Mouse (Mus musculus): ENCODE measurements around the gene Glyatl3. TPM values are rescaled to one million over a fixed set of nuclear protein-coding genes. Genes with fewer than 3 reads are reported as not detected.

The Glyatl3 gene
- not detected in 2 replicates for polyA plus RNA-seq (2014; fragmentation: Nextera tagmentation; extraction: Ambion mirVana)

- WGBS: 97% methylated on average over 2 of the region's 2 CpGs
- Histone ChIP-seq H3K27me3 (ENCODE audit: control insufficient read depth, insufficient read depth, low read length) (no peaks in the 10 kb centered on the region), H3K4me1 (ENCODE audit: control insufficient read depth, insufficient read depth, low read length) (no peaks in the 10 kb centered on the region), H3K4me3 (ENCODE audit: low read depth, low read length) (no peak within 1 kb of the TSS), H3K9ac (replicated peaks; ENCODE audit: low read depth, low read length) (no peak within 1 kb of the TSS), H3K27ac (ENCODE audit: low read length) (no peak within 1 kb of the TSS), H3K9me3 (ENCODE audit: control insufficient read depth, low read depth, low read length) (no peaks in the 10 kb centered on the region), H3K4me2 (replicated peaks; ENCODE audit: low read depth, low read length) (no peak within 1 kb of the TSS), H3K36me3 (ENCODE audit: control insufficient read depth, insufficient read depth, low read length) (no peaks in the 10 kb centered on the region)
- no peak for ATAC-seq (ENCODE audit: insufficient number of reproducible peaks, insufficient read depth, low FRiP score, low read depth)
Observed at GRCm38 (mm10) chr17:40914250-40914649, at the start of gene Glyatl3. TSS of gene Glyatl3 (minus strand) at chr17:40914350.

GRCm38 (mm10) chr17:40948518-40948917 is 34.4 kb upstream of the Glyatl3 start:
- H3K9ac ChIP-seq (replicated peaks; ENCODE audit: low read depth, low read length): no peak overlapping the region
- no peaks in the 10 kb centered on the region for H3K4me1 ChIP-seq (ENCODE audit: control insufficient read depth, insufficient read depth, low read length)
- H3K36me3 ChIP-seq (ENCODE audit: control insufficient read depth, insufficient read depth, low read length): peaks cover 10% of the 10 kb centered on the region
- no peaks in the 10 kb centered on the region for H3K27me3 ChIP-seq (ENCODE audit: control insufficient read depth, insufficient read depth, low read length)
- no peak for ATAC-seq (ENCODE audit: insufficient number of reproducible peaks, insufficient read depth, low FRiP score, low read depth)
- WGBS: 87% methylated on average over 3 of the region's 3 CpGs
- H3K4me3 ChIP-seq (ENCODE audit: low read depth, low read length): no peak overlapping the region
- H3K9me3 ChIP-seq (ENCODE audit: control insufficient read depth, low read depth, low read length): no peaks in the 10 kb centered on the region
- no peak overlapping the region for H3K27ac ChIP-seq (ENCODE audit: low read length)
- no peak overlapping the region for H3K4me2 ChIP-seq (replicated peaks; ENCODE audit: low read depth, low read length)

DNA sequence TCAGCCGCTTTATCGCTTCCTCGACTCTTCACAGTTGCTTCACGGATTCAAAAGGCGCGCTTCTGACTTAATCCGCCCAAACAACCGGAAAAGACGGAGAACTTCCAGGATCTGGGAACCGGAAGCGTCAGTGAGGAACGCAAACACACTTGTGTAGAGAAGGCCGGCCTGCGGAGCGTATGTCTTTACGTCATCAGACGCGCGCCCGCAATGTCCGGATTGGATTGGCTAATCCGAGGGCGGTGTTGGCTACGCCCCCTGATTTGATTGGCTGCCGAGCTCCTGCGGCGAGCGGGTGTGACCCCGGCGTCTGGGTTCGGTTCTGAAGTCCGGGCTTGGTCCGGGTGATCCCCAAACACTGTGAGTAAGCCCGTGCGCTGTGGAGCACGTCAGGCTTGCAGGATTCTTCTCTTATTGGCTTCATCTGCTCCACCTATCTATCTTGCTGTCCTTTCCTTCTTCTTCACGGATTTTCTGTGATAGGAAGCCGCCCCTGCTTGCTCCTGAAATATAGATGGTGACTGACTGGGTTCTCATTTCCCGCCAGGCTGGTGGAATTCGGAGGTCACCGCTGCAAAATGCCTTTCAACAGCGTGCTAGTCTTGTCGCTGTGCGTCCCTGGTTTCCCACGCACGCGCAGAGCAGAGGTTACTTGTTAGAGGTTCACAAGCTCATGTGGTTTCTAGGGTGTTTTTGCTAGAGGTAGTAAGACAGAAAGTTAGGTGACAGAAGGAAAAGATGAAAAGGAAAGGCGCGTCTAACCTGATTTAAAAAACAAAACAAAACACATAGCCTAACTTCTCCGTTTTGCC is 20.5 kb upstream of the Glyatl3 start, which contains the start of the genes Mut and Cenpq:
Gene Mut, plus strand, starts transcription at position 266 of the 812 bp plus-strand sequence.
Gene Cenpq, minus strand, starts transcription at position 628 of the 812 bp plus-strand sequence.
- H3K36me3 ChIP-seq (ENCODE audit: control insufficient read depth, insufficient read depth, low read length): no peaks in the 10 kb centered on the region; the same call in 1 of the 2 replicates
- peaks cover 4% of the 10 kb centered on the region; the same call in 1 of the 2 replicates for H3K4me1 ChIP-seq (ENCODE audit: control insufficient read depth, insufficient read depth, low read length)
- under 1% methylated on average over 50 of the region's 50 CpGs for WGBS
- peak; percentile 100 for ATAC-seq (ENCODE audit: insufficient number of reproducible peaks, insufficient read depth, low FRiP score, low read depth)
- H3K9me3 ChIP-seq (ENCODE audit: control insufficient read depth, low read depth, low read length): no peaks in the 10 kb centered on the region
- no peaks in the 10 kb centered on the region for H3K27me3 ChIP-seq (ENCODE audit: control insufficient read depth, insufficient read depth, low read length)
- peak within 1 kb of the TSS; percentile 31 for H3K9ac ChIP-seq (replicated peaks; ENCODE audit: low read depth, low read length)
- peak within 1 kb of the TSS; percentile 89 for H3K27ac ChIP-seq (ENCODE audit: low read length)
- peak within 1 kb of the TSS; percentile 66 for H3K4me3 ChIP-seq (ENCODE audit: low read depth, low read length)
- peak within 1 kb of the TSS; percentile 45 for H3K4me2 ChIP-seq (replicated peaks; ENCODE audit: low read depth, low read length)

- H3K36me3 ChIP-seq (ENCODE audit: control insufficient read depth, insufficient read depth, low read length): peaks cover 5% of the 10 kb centered on the region
- H3K4me2 ChIP-seq (replicated peaks; ENCODE audit: low read depth, low read length): peak overlapping the region; percentile 45
- H3K9me3 ChIP-seq (ENCODE audit: control insufficient read depth, low read depth, low read length): no peaks in the 10 kb centered on the region
- H3K27ac ChIP-seq (ENCODE audit: low read length): no peak overlapping the region
- peak overlapping the region; percentile 66 for H3K4me3 ChIP-seq (ENCODE audit: low read depth, low read length)
- H3K9ac ChIP-seq (replicated peaks; ENCODE audit: low read depth, low read length): peak overlapping the region; percentile 18
- no peaks in the 10 kb centered on the region for H3K27me3 ChIP-seq (ENCODE audit: control insufficient read depth, insufficient read depth, low read length)
- peak; percentile 42 for ATAC-seq (ENCODE audit: insufficient number of reproducible peaks, insufficient read depth, low FRiP score, low read depth)
- 1% methylated on average over 14 of the region's 14 CpGs for WGBS
- H3K4me1 ChIP-seq (ENCODE audit: control insufficient read depth, insufficient read depth, low read length): peaks cover 4% of the 10 kb centered on the region; the same call in 1 of the 2 replicates
Observed at GRCm38 (mm10) chr17:40933985-40934384, 19.8 kb upstream of the Glyatl3 start.

GRCm38 (mm10) chr17:40915499-40915898 is 1.3 kb upstream of the Glyatl3 start:
- Histone ChIP-seq H3K27ac (ENCODE audit: low read length) (no peak overlapping the region), H3K9me3 (ENCODE audit: control insufficient read depth, low read depth, low read length) (no peaks in the 10 kb centered on the region), H3K4me1 (ENCODE audit: control insufficient read depth, insufficient read depth, low read length) (no peaks in the 10 kb centered on the region), H3K4me3 (ENCODE audit: low read depth, low read length) (no peak overlapping the region), H3K4me2 (replicated peaks; ENCODE audit: low read depth, low read length) (no peak overlapping the region), H3K36me3 (ENCODE audit: control insufficient read depth, insufficient read depth, low read length) (no peaks in the 10 kb centered on the region), H3K27me3 (ENCODE audit: control insufficient read depth, insufficient read depth, low read length) (no peaks in the 10 kb centered on the region), H3K9ac (replicated peaks; ENCODE audit: low read depth, low read length) (no peak overlapping the region)
- WGBS: 98% methylated on average over 1 of the region's 2 CpGs
- ATAC-seq (ENCODE audit: insufficient number of reproducible peaks, insufficient read depth, low FRiP score, low read depth): no peak

GRCm38 (mm10) chr17:40904721-40905154 is 9.4 kb downstream of the Glyatl3 start:
- Histone ChIP-seq H3K27me3 (ENCODE audit: control insufficient read depth, insufficient read depth, low read length) (no peaks in the 10 kb centered on the region), H3K9me3 (ENCODE audit: control insufficient read depth, low read depth, low read length) (no peaks in the 10 kb centered on the region), H3K4me3 (ENCODE audit: low read depth, low read length) (no peak overlapping the region), H3K36me3 (ENCODE audit: control insufficient read depth, insufficient read depth, low read length) (no peaks in the 10 kb centered on the region), H3K4me2 (replicated peaks; ENCODE audit: low read depth, low read length) (peak overlapping the region; percentile 26), H3K4me1 (ENCODE audit: control insufficient read depth, insufficient read depth, low read length) (peaks cover 4% of the 10 kb centered on the region; the same call in 1 of the 2 replicates), H3K9ac (replicated peaks; ENCODE audit: low read depth, low read length) (no peak overlapping the region), H3K27ac (ENCODE audit: low read length) (no peak overlapping the region)
- WGBS: 4% methylated on average over 14 of the region's 14 CpGs
- no peak for ATAC-seq (ENCODE audit: insufficient number of reproducible peaks, insufficient read depth, low FRiP score, low read depth)

GRCm38 (mm10) chr17:40904056-40904597 is 10.0 kb downstream of the Glyatl3 start:
- H3K27me3 ChIP-seq (ENCODE audit: control insufficient read depth, insufficient read depth, low read length): no peaks in the 10 kb centered on the region
- ATAC-seq (ENCODE audit: insufficient number of reproducible peaks, insufficient read depth, low FRiP score, low read depth): no peak
- no peak overlapping the region for H3K4me3 ChIP-seq (ENCODE audit: low read depth, low read length)
- H3K36me3 ChIP-seq (ENCODE audit: control insufficient read depth, insufficient read depth, low read length): no peaks in the 10 kb centered on the region
- H3K9me3 ChIP-seq (ENCODE audit: control insufficient read depth, low read depth, low read length): no peaks in the 10 kb centered on the region
- H3K27ac ChIP-seq (ENCODE audit: low read length): no peak overlapping the region
- no peak overlapping the region for H3K9ac ChIP-seq (replicated peaks; ENCODE audit: low read depth, low read length)
- 8% methylated on average over 10 of the region's 11 CpGs for WGBS
- H3K4me1 ChIP-seq (ENCODE audit: control insufficient read depth, insufficient read depth, low read length): peaks cover 4% of the 10 kb centered on the region; the same call in 1 of the 2 replicates
- H3K4me2 ChIP-seq (replicated peaks; ENCODE audit: low read depth, low read length): peak overlapping the region; percentile 26; the same call in 1 of the 2 replicates

DNA sequence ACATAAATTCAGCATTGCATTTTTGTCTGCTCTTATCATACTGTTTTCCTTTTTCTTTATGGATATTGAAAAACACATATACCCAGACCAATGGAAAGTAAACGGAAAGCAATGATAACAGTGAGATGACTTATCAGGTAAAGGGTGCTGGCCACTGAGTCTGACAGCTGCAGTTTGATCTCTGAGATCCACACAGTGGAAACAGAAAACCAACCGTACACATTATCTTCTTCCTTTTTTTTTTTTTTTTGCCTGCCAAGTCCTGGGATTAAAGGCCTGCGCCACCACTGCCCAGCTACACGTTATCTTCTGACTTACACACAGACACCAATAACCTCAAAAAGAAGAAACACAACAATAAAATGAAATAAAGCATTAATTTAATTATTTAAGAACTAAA is 10.8 kb downstream of the Glyatl3 start:
- H3K4me3 ChIP-seq (ENCODE audit: low read depth, low read length): no peak overlapping the region
- no peak overlapping the region for H3K27ac ChIP-seq (ENCODE audit: low read length)
- H3K9ac ChIP-seq (replicated peaks; ENCODE audit: low read depth, low read length): no peak overlapping the region
- no peaks in the 10 kb centered on the region for H3K9me3 ChIP-seq (ENCODE audit: control insufficient read depth, low read depth, low read length)
- ATAC-seq (ENCODE audit: insufficient number of reproducible peaks, insufficient read depth, low FRiP score, low read depth): no peak
- H3K36me3 ChIP-seq (ENCODE audit: control insufficient read depth, insufficient read depth, low read length): no peaks in the 10 kb centered on the region
- peaks cover 4% of the 10 kb centered on the region; the same call in 1 of the 2 replicates for H3K4me1 ChIP-seq (ENCODE audit: control insufficient read depth, insufficient read depth, low read length)
- no peaks in the 10 kb centered on the region for H3K27me3 ChIP-seq (ENCODE audit: control insufficient read depth, insufficient read depth, low read length)
- H3K4me2 ChIP-seq (replicated peaks; ENCODE audit: low read depth, low read length): no peak overlapping the region
- 51% methylated on average over 4 of the region's 4 CpGs for WGBS

All from stomach, embryonic 14.5 days (tissue).